Mouse (Mus musculus): Measurements from ENCODE around the gene Ssh3. TPM values are rescaled to one million over a fixed set of nuclear protein-coding genes. Genes with fewer than 3 reads are reported as not detected.

The Ssh3 gene
- polyA plus RNA-seq, 1 experiment from 2014 or later: 11.5 TPM

DNA sequence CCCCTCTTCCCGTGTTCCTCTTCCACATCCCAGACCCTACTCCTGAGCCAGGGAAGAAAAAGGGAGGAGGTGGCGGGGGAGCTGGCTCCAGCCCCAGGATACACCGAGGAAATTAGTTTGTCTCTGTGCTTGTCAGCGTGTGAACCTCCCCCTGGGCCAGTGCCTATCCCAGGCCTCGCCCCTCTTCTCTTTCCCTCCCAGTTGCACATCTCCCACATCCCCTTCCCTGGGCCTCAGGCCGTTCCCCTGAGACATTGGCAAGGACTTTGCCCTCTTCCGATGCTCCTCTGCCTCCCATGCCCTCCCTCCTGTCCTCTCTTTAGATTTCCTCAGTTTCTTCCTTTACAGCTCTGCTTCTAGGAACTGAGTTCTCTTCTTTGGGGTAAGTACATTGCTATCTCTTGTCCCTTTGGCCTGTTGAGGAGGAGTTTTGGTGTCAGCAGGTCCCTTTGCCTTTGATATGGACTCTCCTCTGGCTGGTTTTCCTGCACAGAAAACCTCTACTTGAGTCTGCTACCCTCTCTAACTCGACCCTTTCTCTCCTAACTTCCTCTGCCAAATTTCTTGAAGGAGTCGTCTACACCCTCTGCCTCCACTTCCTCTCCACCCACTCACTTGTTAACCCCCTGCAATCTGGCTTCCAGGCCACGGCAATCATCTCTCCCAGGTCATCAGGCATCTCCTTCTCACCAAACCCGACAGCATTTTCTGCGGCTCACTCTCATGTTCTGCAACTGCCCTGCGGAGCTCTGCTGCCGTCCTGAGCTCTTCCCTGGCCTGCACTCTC, 47.8 kb downstream of the Ssh3 start:
- Histone ChIP-seq H3K36me3 (peaks cover 17% of the 10 kb centered on the region), H3K9ac (no peak overlapping the region), H3K4me1 (peaks cover 46% of the 10 kb centered on the region), H3K27me3 (no peaks in the 10 kb centered on the region), H3K4me3 (no peak overlapping the region), H3K4me2 (replicated peaks) (no peak overlapping the region), H3K27ac (no peak overlapping the region), H3K9me3 (no peaks in the 10 kb centered on the region)
- no peak for ATAC-seq (ENCODE audit: insufficient number of reproducible peaks, insufficient read depth, low FRiP score, low TSS enrichment)
- 37% methylated on average over 14 of the region's 14 CpGs for WGBS

DNA sequence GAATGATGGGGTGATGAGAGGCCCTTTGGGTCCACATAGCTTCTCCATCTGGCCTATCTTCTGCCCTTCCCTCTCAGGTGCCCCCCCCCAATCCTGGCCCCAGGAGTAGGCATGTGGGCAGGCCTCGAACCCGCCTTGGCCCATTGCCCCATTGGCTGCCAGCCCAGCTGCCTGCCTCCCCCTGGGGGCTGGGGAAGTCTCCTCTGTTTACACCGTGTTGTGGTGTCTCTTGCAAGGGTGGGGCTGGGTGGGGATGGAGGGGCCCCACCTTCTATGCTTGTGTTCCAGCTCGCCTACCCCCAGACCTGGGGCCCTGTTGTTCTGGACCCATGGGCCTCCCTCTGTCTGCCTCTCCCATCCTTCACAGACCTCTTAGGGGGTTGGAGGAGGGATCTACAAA, 48.6 kb downstream of the Ssh3 start:
- H3K4me2 ChIP-seq (replicated peaks): no peak overlapping the region
- no peak overlapping the region for H3K9ac ChIP-seq
- 66% methylated on average over 4 of the region's 4 CpGs for WGBS
- no peaks in the 10 kb centered on the region for H3K9me3 ChIP-seq
- no peak overlapping the region for H3K27ac ChIP-seq
- H3K36me3 ChIP-seq: peaks cover 17% of the 10 kb centered on the region
- ATAC-seq (ENCODE audit: insufficient number of reproducible peaks, insufficient read depth, low FRiP score, low TSS enrichment): no peak
- H3K4me1 ChIP-seq: peaks cover 49% of the 10 kb centered on the region
- H3K27me3 ChIP-seq: no peaks in the 10 kb centered on the region
- no peak overlapping the region for H3K4me3 ChIP-seq

DNA sequence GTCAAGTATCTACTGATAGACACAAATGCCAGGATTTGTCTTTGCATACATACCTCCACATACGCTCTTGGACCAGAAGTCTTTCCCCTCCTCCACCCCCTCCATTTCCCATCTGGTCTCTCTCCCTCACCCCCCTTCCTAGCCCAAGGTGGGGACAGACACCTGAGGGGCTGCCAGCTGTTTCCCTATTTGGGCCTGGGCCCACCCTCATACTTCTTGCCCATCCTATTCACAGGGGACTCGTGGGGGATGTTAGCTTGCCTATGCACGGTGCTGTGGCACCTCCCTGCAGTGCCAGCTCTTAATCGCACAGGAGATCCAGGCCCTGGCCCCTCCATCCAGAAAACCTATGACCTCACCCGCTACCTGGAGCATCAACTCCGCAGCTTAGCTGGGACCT, 49.0 kb downstream of the Ssh3 start:
- 83% methylated on average over 6 of the region's 6 CpGs for WGBS
- no peak overlapping the region for H3K9ac ChIP-seq
- ATAC-seq (ENCODE audit: insufficient number of reproducible peaks, insufficient read depth, low FRiP score, low TSS enrichment): no peak
- H3K4me2 ChIP-seq (replicated peaks): no peak overlapping the region
- peaks cover 49% of the 10 kb centered on the region for H3K4me1 ChIP-seq
- peaks cover 17% of the 10 kb centered on the region for H3K36me3 ChIP-seq
- no peak overlapping the region for H3K27ac ChIP-seq
- no peak overlapping the region for H3K4me3 ChIP-seq
- H3K27me3 ChIP-seq: no peaks in the 10 kb centered on the region
- no peaks in the 10 kb centered on the region for H3K9me3 ChIP-seq

DNA sequence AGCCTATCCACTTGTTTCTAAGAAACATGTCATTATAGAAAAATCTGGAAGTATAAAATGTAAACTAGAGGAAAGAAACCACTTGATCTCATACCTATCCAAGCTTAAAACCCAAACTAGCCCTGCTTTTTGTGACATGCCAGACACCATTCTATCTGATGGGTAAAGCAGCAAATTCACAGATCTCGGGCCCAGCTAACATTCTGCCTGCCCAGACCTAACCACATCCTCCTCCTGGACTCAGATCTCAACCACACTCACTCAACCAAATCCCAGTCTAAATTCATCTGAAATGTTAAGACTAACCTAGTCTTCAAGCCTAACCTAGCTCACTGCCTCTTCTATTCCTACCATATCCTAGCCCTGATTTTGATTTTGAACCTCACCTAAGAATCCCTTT, 50.2 kb downstream of the Ssh3 start:
- WGBS: 79% methylated on average over 1 of the region's 1 CpGs
- Histone ChIP-seq H3K9ac (no peak overlapping the region), H3K4me1 (peaks cover 55% of the 10 kb centered on the region), H3K36me3 (peaks cover 17% of the 10 kb centered on the region), H3K27ac (0 out of 2 replicates have a peak overlapping the region, but pooled peaks have one; percentile 72), H3K4me3 (no peak overlapping the region), H3K4me2 (replicated peaks) (no peak overlapping the region), H3K27me3 (no peaks in the 10 kb centered on the region), H3K9me3 (no peaks in the 10 kb centered on the region)
- no peak for ATAC-seq (ENCODE audit: insufficient number of reproducible peaks, insufficient read depth, low FRiP score, low TSS enrichment)

- Histone ChIP-seq H3K4me3 (no peak overlapping the region), H3K4me2 (replicated peaks) (peak overlapping the region; percentile 87; the same call in 1 of the 2 replicates), H3K9ac (no peak overlapping the region), H3K9me3 (no peaks in the 10 kb centered on the region), H3K27ac (peak overlapping the region; percentile 72), H3K36me3 (peaks cover 17% of the 10 kb centered on the region), H3K27me3 (no peaks in the 10 kb centered on the region), H3K4me1 (peaks cover 60% of the 10 kb centered on the region)
- WGBS: 68% methylated on average over 11 of the region's 11 CpGs
- no peak for ATAC-seq (ENCODE audit: insufficient number of reproducible peaks, insufficient read depth, low FRiP score, low TSS enrichment)
Measured at GRCm38 (mm10) chr19:4218293-4218692, 50.7 kb downstream of the Ssh3 start.

GRCm38 (mm10) chr19:4217855-4218254, 51.1 kb downstream of the Ssh3 start:
- Histone ChIP-seq H3K36me3 (peaks cover 16% of the 10 kb centered on the region), H3K4me2 (replicated peaks) (peak overlapping the region; percentile 87), H3K4me3 (no peak overlapping the region), H3K9me3 (no peaks in the 10 kb centered on the region), H3K9ac (0 out of 2 replicates have a peak overlapping the region, but pooled peaks have one; percentile 10), H3K27ac (peak overlapping the region; percentile 72), H3K27me3 (no peaks in the 10 kb centered on the region), H3K4me1 (peaks cover 64% of the 10 kb centered on the region)
- no peak for ATAC-seq (ENCODE audit: insufficient number of reproducible peaks, insufficient read depth, low FRiP score, low TSS enrichment)
- WGBS: 30% methylated on average over 3 of the region's 3 CpGs

DNA sequence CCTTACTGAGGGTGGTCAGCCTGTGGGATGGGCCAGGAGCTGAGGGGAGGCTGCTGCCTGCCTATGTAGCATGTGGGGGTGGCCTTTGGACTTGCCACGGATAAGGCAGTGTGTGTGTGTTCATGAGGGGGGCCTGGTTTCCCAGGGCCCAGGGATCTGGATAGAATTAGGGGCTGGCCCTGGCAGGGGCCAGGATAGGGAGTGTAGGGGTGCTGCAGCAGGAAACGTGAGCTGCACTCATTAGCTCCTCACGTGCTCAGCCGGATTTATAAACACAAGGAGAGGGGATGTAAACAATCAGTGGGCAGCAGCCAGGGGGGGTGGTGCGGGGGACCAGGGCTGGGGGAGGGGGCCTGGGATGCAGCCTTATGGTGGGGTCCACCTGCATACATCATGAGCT, 51.8 kb downstream of the Ssh3 start:
- 7% methylated on average over 5 of the region's 5 CpGs for WGBS
- 0 out of 2 replicates have a peak overlapping the region, but pooled peaks have one; percentile 82 for H3K4me3 ChIP-seq
- peak; percentile 78 for ATAC-seq (ENCODE audit: insufficient number of reproducible peaks, insufficient read depth, low FRiP score, low TSS enrichment)
- no peaks in the 10 kb centered on the region for H3K9me3 ChIP-seq
- peak overlapping the region; percentile 87 for H3K4me2 ChIP-seq (replicated peaks)
- peak overlapping the region; percentile 72 for H3K27ac ChIP-seq
- peaks cover 8% of the 10 kb centered on the region for H3K36me3 ChIP-seq
- no peaks in the 10 kb centered on the region for H3K27me3 ChIP-seq
- H3K4me1 ChIP-seq: peaks cover 71% of the 10 kb centered on the region
- 0 out of 2 replicates have a peak overlapping the region, but pooled peaks have one; percentile 10 for H3K9ac ChIP-seq

- peak overlapping the region; percentile 82 for H3K4me3 ChIP-seq
- 18% methylated on average over 14 of the region's 14 CpGs for WGBS
- H3K4me1 ChIP-seq: peaks cover 79% of the 10 kb centered on the region
- H3K36me3 ChIP-seq: no peaks in the 10 kb centered on the region
- H3K9ac ChIP-seq: peak overlapping the region; percentile 5
- H3K9me3 ChIP-seq: no peaks in the 10 kb centered on the region
- no peaks in the 10 kb centered on the region for H3K27me3 ChIP-seq
- H3K4me2 ChIP-seq (replicated peaks): peak overlapping the region; percentile 87
- H3K27ac ChIP-seq: peak overlapping the region; percentile 72; the same call in 1 of the 2 replicates
- no peak for ATAC-seq (ENCODE audit: insufficient number of reproducible peaks, insufficient read depth, low FRiP score, low TSS enrichment)
Measured at GRCm38 (mm10) chr19:4216041-4216685, 52.8 kb downstream of the Ssh3 start.

DNA sequence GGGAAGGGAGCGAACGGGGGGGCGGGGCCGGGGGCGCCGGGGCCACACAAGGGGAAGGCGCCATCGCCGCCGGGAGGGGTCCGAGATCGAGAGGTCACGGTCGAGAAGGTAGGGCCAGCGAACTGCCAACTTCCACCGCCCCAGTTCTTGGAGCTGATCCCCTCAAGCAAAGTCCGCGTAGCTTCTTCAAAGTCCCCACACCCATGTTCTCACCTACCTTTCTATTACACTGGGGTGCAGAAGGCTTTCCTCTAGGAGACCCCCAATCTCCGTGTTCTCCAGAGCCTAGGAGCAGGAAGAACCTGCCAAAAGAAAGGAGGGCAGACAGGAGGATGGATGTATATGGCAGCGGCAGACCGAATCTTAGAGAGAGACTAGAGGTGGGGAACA, 53.5 kb downstream of the Ssh3 start:
- Histone ChIP-seq H3K9ac (peak overlapping the region; percentile 92), H3K36me3 (no peaks in the 10 kb centered on the region), H3K4me2 (replicated peaks) (peak overlapping the region; percentile 87), H3K4me3 (peak overlapping the region; percentile 82), H3K27me3 (no peaks in the 10 kb centered on the region), H3K9me3 (no peaks in the 10 kb centered on the region), H3K27ac (peak overlapping the region; percentile 94), H3K4me1 (peaks cover 72% of the 10 kb centered on the region)
- WGBS: under 1% methylated on average over 14 of the region's 21 CpGs
- ATAC-seq (ENCODE audit: insufficient number of reproducible peaks, insufficient read depth, low FRiP score, low TSS enrichment): no peak

DNA sequence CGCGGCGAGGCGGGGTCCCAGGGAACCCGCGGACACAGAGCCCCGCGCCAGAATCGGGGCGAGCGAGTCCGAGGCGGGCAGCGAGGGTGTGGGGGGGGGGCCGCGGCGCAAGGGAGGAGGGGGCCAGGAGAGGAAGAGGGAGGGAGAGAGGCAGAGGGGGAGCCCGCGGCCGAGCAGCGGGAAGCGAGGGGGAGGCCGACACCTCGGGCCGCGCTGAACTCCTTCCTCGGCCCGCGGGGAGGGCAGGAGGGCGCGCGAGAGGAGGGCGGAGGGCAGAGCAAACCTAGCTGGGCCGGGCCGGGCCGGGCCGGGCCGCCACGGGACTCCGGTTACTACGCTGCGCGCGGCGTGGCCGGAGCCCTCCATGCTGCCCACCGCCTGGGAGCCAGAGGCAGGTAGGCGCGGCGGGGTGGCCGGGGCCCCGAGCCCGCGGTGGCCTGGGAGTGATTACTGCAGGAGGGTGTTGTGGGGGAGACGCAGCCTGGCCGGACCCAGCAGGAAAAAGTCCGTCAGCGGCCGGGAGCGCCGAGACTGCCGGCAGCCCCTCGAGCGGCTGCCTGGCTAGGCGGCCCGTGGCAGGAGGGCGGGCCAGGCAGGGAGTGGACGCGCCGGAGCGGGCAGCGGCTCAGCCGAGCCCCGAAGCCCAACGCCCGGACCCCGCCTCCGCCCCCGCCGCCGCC, 54.1 kb downstream of the Ssh3 start:
- WGBS: 1% methylated on average over 59 of the region's 81 CpGs
- no peak for ATAC-seq (ENCODE audit: insufficient number of reproducible peaks, insufficient read depth, low FRiP score, low TSS enrichment)
- H3K4me1 ChIP-seq: peaks cover 66% of the 10 kb centered on the region
- peak overlapping the region; percentile 92 for H3K9ac ChIP-seq
- no peaks in the 10 kb centered on the region for H3K9me3 ChIP-seq
- H3K4me3 ChIP-seq: peak overlapping the region; percentile 82
- H3K36me3 ChIP-seq: no peaks in the 10 kb centered on the region
- peak overlapping the region; percentile 87 for H3K4me2 ChIP-seq (replicated peaks)
- H3K27ac ChIP-seq: peak overlapping the region; percentile 94
- H3K27me3 ChIP-seq: no peaks in the 10 kb centered on the region

GRCm38 (mm10) chr19:4214071-4214770, 54.8 kb downstream of the Ssh3 start, which contains the start of the genes Clcf1 and AC109138.7:
Gene Clcf1 (plus strand): TSS chr19:4214238.
Gene AC109138.7 (plus strand): TSS chr19:4214357.
- peak within 1 kb of the TSS; percentile 94 for H3K27ac ChIP-seq
- under 1% methylated on average over 46 of the region's 49 CpGs for WGBS
- H3K4me3 ChIP-seq: peak within 1 kb of the TSS; percentile 82
- ATAC-seq (ENCODE audit: insufficient number of reproducible peaks, insufficient read depth, low FRiP score, low TSS enrichment): peak; percentile 32
- no peaks in the 10 kb centered on the region for H3K36me3 ChIP-seq
- H3K4me1 ChIP-seq: peaks cover 59% of the 10 kb centered on the region
- no peaks in the 10 kb centered on the region for H3K27me3 ChIP-seq
- peak within 1 kb of the TSS; percentile 87 for H3K4me2 ChIP-seq (replicated peaks)
- H3K9ac ChIP-seq: peak within 1 kb of the TSS; percentile 92
- no peaks in the 10 kb centered on the region for H3K9me3 ChIP-seq

Measured in embryonic facial prominence, embryonic 12.5 days (tissue).